Mouse (Mus musculus) G1E-ER4 (cell line): Measurements from ENCODE around the gene Xpo5. TPM values are rescaled to one million over a fixed set of nuclear protein-coding genes. Genes with fewer than 3 reads are reported as not detected.

Experiments used
- GATA1 ChIP-seq: IDR thresholded peaks from one replicate; pipeline ENCODE4 v1.8.0; 2012; ENCODE audit warnings: low read length, inconsistent platforms
- polyA plus RNA-seq: library from polyadenylated mRNA; stranded (reverse); fragments of >175 nt; gene quantifications from 2 replicates; pipeline ENCODE4 v1.2.3, GENCODE M21; 2012

The Xpo5 gene
- 20.8 and 31.0 TPM in 2 replicates for polyA plus RNA-seq

DNA sequence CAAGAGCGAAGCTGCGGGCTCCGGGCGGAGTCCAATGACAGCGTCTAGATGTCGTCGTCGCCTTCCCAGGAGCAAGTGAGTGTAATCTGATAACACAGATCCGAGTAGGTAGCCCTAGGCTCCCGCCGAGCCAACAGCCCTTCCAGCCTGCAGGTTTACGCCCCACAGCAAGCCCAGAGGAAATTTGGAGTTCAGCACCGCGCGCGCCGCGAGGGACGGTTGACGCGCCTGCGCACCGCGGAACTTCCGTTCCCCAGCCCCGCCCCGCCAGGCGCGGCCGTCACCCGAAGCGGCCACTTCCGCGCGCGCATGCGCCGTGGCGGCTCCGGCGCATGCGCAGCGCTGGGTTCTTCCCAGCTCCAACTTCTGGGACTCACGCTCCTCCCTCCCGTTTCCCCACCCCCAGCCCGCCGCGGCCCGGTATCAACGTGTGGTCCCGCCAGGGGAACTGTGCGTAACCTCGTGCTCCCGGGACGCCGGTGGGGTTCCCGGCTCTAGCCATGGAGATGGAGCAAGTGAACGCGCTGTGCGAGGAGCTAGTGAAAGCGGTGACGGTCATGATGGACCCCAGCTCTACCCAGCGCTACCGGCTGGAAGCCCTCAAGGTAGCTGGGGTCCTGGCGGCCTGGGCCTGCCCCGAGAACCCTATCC lies at the start of gene Xpo5, which contains the start of gene Polh:
Gene Xpo5 (plus strand): TSS at position 362 of the 651 bp plus-strand sequence.
Gene Polh (minus strand): TSS at position 225 of the 651 bp plus-strand sequence.
- TF ChIP-seq GATA1 = peak; percentile 17

DNA sequence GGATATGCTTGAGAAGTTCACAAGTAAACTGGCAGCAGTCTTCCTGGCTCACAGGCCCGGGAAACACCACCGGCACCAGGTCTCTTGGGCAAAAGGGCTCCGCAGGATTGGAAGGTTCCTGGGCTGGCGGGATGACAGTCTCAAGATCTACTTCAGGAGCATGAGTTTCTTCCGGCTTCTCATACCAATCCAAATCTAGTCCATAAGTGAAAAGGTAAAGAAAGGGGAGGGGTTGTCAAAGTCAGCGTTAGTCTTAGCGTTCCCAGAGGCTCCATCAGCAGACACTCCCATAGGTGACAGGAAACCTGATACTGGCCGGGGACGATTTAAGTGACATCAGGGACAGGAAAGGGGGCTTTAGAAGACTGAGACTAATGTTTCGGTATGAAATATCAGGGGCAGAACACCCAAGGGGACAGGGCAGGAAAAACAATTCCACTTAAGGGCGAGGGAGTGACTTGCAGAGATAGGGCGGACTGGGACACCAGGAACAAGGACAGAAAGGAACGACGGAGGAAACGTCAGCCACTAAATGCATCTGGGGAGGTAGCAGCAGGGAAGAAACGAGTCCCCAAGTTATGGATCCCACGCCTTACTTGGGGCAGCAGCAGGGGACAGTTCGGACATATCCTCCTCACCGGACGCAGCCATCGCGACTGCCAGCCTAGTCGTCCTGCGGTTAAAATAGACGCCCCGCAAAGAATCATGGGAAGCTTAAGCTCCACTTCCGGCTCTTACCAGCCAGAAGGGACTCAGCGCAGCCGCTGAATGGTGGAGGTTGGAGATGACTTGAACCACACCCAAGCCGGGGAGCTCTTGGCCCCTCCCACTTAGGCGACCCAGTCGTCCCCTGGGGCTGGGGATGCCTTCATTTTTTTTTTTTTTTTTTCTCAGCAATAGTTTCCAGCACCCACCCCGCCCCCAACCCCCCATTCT lies 49.5 kb upstream of the Xpo5 start, which contains the start of gene Mad2l1bp:
Gene Mad2l1bp (minus strand): TSS at position 707 of the 936 bp plus-strand sequence.
- no peak for TF ChIP-seq GATA1

DNA sequence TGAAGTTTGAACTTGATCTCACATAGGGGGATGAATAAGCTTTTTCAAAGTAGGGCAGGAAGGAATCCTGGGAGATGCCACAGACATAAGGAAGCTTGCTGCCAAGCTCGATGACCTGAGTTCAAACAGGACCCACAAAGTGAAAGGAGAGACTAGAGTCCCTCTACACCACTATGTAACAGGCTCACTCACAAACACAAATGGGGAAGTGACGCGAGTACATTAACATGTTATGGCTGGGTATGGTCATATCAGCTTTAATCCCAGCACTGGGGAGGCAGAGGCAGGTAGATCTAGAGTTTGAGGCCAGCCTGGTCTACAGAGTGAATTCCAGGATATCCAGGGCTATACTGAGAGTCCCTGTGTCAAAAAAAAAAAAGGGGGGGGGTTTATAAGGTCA lies 48.2 kb upstream of the Xpo5 start:
- no peak for TF ChIP-seq GATA1

GRCm38 (mm10) chr17:46156680-46157079 lies 45.9 kb upstream of the Xpo5 start:
- no peak for TF ChIP-seq GATA1

- no peak for TF ChIP-seq GATA1
Observed at GRCm38 (mm10) chr17:46157131-46157530, 45.5 kb upstream of the Xpo5 start.

GRCm38 (mm10) chr17:46159236-46159635 lies 43.3 kb upstream of the Xpo5 start:
- no peak for TF ChIP-seq GATA1

GRCm38 (mm10) chr17:46160090-46160662 lies 42.4 kb upstream of the Xpo5 start:
- TF ChIP-seq GATA1 = no peak

DNA sequence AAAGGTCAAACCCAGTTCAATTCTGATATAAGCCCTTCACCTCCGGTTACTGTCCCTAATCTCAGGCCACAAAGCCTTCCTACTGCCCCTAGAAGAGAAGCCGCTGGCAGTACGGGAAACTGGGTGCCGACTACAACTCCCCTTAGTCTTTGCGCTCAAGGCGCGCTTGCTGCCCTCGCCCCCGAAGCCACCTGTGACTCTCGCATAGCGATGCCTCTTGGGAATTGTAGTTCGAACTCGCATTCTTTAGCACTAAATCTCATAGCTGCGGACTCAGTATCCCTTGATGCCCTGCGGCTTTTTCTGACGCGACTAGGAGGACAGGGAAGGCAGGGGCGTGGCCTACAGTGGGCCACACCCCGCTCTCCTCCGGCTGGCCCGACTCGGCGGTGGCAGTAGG lies 41.9 kb upstream of the Xpo5 start, which contains the start of gene Gtpbp2:
Gene Gtpbp2 (plus strand): TSS at position 347 of the 400 bp plus-strand sequence.
- no peak for TF ChIP-seq GATA1

DNA sequence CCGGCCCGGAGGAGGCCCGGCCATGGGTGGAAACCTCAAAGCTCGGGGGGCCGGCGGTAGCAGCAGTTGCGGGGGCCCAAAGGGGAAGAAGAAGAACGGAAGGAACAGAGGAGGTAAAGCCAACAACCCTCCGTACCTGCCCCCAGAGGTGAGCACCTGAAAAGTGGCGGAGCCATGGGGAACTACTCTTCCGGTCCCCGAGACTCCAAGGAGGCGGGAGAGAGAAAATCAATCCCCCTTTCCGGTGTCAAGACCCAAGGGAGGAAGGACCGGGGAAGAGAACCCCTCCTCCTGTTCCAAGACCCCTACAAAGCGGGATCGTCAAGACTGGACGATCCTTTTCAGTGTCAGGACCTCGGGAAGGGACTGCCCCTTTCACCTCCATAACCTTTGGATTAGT lies 41.4 kb upstream of the Xpo5 start:
- TF ChIP-seq GATA1 = no peak

GRCm38 (mm10) chr17:46161710-46162109 lies 40.9 kb upstream of the Xpo5 start:
- no peak for TF ChIP-seq GATA1

GRCm38 (mm10) chr17:46162551-46162950 lies 40.0 kb upstream of the Xpo5 start:
- TF ChIP-seq GATA1 = no peak

GRCm38 (mm10) chr17:46162951-46163421 lies 39.6 kb upstream of the Xpo5 start:
- no peak for TF ChIP-seq GATA1

DNA sequence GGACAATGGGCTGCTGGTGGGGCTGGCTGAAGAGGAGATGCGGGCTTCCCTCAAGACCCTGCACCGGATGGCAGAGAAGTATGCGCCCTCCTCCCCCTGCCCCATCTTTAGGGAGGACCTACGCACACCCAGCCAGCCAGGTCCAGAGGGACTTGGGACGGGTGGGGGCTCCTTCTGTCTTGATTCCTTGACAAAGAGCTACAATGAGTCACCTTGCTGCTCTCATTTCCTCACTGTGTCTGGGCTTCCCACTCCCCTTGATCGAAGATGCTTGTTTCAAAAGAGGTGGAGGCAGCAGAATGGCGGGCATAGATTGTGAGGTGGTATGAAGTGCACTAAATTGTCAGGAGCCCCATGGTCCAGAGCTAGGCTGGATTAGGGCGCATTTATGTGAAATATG lies 38.3 kb upstream of the Xpo5 start:
- no peak for TF ChIP-seq GATA1

DNA sequence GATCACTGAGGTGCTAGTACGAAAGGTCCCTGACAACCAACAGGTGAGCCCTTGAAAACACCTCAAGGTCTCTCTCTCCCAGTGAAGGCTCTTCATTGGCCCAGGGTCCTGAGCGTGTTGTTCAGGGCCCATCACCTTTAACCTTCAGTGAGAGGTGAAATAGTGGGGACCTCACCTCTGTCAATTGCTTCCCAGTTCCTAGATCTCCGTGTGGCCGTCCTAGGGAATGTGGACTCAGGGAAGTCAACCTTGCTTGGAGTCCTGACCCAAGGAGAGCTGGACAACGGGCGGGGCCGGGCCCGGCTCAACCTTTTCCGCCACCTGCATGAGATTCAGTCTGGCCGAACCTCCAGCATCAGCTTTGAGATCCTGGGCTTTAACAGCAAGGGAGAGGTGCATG lies 37.8 kb upstream of the Xpo5 start:
- no peak for TF ChIP-seq GATA1

- TF ChIP-seq GATA1 = no peak
Observed at GRCm38 (mm10) chr17:46165460-46165859, 37.1 kb upstream of the Xpo5 start.

DNA sequence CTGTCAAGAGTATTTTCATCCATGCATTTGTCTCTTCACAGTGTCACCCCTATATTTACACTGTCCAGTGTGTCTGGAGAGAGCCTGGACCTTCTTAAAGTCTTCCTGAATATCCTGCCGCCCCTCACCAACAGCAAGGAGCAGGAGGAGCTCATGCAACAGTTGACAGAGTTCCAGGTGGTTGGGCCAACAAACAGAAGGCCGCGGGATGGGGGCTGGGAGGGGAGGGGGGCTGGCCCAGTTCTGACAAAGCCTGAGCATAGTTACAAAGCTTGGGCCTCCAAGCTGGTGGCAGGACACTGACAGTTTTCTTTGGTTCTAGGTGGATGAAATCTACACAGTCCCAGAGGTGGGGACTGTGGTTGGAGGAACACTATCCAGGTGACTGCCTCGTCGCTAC lies 36.3 kb upstream of the Xpo5 start:
- no peak for TF ChIP-seq GATA1
